Mouse (Mus musculus): ENCODE results near the gene Ccdc3. TPM values are rescaled to one million over a fixed set of nuclear protein-coding genes. Genes with fewer than 3 reads are reported as not detected.
"Not testable (repeated sequence)": the region's sequence is repeated elsewhere in the genome, so short reads cannot be mapped to it uniquely, and the experiment has no call there.

Ccdc3 gene
- polyA plus RNA-seq (2012; fragmentation: generic; extraction: Trizol), result 0.19 TPM
- long read RNA-seq, experiment 1, partial matches to known transcripts, result 0 of 1 reads
- long read RNA-seq, experiment 1, other reads (novel, unspliced or antisense), result 0 of 1 reads
- long read RNA-seq, experiment 2, transcript Ccdc3-201 (3 exons, 2,670 nt), result major isoform, 8 of 10 reads
- long read RNA-seq, experiment 2, partial matches to known transcripts, result 0 of 10 reads
- long read RNA-seq, experiment 2, other reads (novel, unspliced or antisense), result 2 of 10 reads

DNA sequence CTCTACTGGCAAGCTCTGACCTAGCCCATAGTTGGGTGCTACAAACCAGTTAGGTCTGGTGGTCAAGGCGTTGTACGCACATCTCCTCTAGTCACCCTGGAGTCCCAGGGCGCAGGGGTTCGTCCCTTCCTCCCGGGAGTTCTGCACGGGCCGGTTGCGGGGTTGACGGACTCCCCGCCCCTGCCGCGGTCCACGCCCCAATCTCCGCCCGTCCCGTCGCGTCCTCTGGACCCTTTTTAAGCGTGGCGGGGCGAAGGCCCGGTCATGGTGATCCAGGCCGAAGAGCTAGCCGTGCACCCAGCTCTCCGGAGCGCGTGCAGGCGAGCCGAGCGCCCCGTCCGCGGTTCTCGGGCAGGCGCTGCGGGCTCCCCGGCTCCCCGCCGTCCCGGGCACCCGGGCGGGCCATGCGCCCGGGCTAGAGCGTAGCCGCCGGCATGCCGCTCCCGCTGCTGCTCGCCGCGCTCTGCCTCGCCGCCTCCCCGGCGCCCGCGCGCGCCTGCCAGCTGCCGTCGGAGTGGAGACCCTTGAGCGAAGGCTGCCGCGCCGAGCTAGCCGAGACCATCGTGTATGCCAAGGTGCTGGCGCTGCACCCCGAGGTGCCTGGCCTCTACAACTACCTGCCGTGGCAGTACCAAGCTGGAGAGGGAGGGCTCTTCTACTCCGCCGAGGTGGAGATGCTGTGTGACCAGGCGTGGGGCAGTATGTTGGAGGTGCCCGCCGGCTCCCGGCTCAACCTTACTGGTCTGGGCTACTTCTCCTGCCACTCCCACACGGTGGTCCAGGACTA, at the start of gene Ccdc3:
TSS of gene Ccdc3 (plus strand) at position 277 of the 787 bp plus-strand sequence.
- TF ChIP-seq CEBPB (IDR thresholded peaks at IDR 0.05; ENCODE audit: low read depth) (no peak), MYOG (IDR thresholded peaks at IDR 0.05; ENCODE audit: control insufficient read depth, extremely low read depth, insufficient read length) (no peak), MYOD1 (IDR thresholded peaks at IDR 0.05; ENCODE audit: control insufficient read depth, insufficient read length, low read depth) (no peak), MAX (IDR thresholded peaks at IDR 0.05) (no peak), FOSL1 (IDR thresholded peaks at IDR 0.05; ENCODE audit: insufficient read depth, low read length, poor library complexity, severe bottlenecking) (no peak), CTCF (IDR thresholded peaks at IDR 0.05; ENCODE audit: control insufficient read depth, insufficient read depth, insufficient read length) (no peak), USF1 (IDR thresholded peaks at IDR 0.05; ENCODE audit: low read depth) (no peak)
- Histone ChIP-seq H3K79me3 (ENCODE audit: low read depth) (no peaks in the 10 kb centered on the region), H3K79me2 (ENCODE audit: control insufficient read depth, insufficient read depth) (no peaks in the 10 kb centered on the region), H3K36me3 (ENCODE audit: control insufficient read depth, insufficient read depth) (no peaks in the 10 kb centered on the region), H3ac (ENCODE audit: control insufficient read depth, insufficient read length, low read depth) (peak within 1 kb of the TSS; percentile 8), H3K4me3 (ENCODE audit: insufficient read depth, poor library complexity, severe bottlenecking) (peak within 1 kb of the TSS; percentile 19), H3K27me3 (ENCODE audit: control insufficient read depth, insufficient read depth, insufficient read length) (peaks cover 24% of the 10 kb centered on the region)

DNA sequence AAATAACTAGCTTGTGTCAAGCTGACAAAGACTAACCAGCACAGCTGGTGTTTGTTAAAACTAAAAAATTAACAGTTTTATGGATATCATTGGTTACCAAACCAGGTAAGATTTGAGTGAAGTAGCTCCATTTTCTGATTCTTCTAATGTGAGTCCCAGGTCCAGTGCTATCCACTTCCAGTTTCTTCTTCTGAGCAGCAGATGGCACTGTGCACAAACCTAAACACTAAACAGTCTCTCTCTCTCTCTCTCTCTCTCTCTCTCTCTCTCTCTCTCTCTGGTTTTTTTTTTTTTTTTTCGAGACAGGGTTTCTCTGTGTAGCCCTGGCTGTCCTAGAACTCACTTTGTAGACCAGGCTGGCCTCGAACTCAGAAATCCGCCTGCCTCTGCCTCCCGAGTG, 47.2 kb upstream of the Ccdc3 start:
- H3K27me3 ChIP-seq (ENCODE audit: control insufficient read depth, insufficient read depth, insufficient read length); H3K4me3 ChIP-seq (ENCODE audit: insufficient read depth, poor library complexity, severe bottlenecking); H3K36me3 ChIP-seq (ENCODE audit: control insufficient read depth, insufficient read depth); H3K79me3 ChIP-seq (ENCODE audit: low read depth); H3ac ChIP-seq (ENCODE audit: control insufficient read depth, insufficient read length, low read depth); H3K79me2 ChIP-seq (ENCODE audit: control insufficient read depth, insufficient read depth): not testable (repeated sequence)

DNA sequence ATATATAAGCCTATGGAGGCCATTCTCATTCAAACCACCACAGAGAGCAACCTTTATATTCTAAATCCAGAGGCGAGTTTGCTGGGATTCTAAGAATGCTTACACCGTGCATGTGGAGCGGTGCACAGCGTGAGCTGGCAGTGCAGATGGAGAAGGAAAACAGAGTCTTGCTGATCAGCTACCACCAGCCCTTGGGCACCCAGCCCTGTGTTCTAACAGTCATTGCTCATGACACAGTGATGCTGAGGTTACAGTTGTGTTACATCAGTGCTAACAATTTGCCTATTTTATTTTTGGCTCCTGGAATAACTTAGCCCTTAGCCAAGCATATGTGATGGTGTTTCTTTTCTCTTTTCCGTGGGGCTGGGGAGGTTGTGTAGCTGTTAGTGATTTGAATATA, 42.7 kb upstream of the Ccdc3 start:
- H3K79me2 ChIP-seq (ENCODE audit: control insufficient read depth, insufficient read depth), result no peaks in the 10 kb centered on the region
- no peak overlapping the region for H3K4me3 ChIP-seq (ENCODE audit: insufficient read depth, poor library complexity, severe bottlenecking)
- no peaks in the 10 kb centered on the region for H3K36me3 ChIP-seq (ENCODE audit: control insufficient read depth, insufficient read depth)
- H3ac ChIP-seq (ENCODE audit: control insufficient read depth, insufficient read length, low read depth), result no peak overlapping the region
- no peaks in the 10 kb centered on the region for H3K79me3 ChIP-seq (ENCODE audit: low read depth)
- no peak for TF ChIP-seq CEBPB (IDR thresholded peaks at IDR 0.05; ENCODE audit: low read depth)
- no peak for TF ChIP-seq MAX (IDR thresholded peaks at IDR 0.05)
- no peak for TF ChIP-seq CTCF (IDR thresholded peaks at IDR 0.05; ENCODE audit: control insufficient read depth, insufficient read depth, insufficient read length)
- TF ChIP-seq MYOG (IDR thresholded peaks at IDR 0.05; ENCODE audit: control insufficient read depth, extremely low read depth, insufficient read length), result no peak
- TF ChIP-seq FOSL1 (IDR thresholded peaks at IDR 0.05; ENCODE audit: insufficient read depth, low read length, poor library complexity, severe bottlenecking), result no peak
- TF ChIP-seq MYOD1 (IDR thresholded peaks at IDR 0.05; ENCODE audit: control insufficient read depth, insufficient read length, low read depth), result no peak
- TF ChIP-seq USF1 (IDR thresholded peaks at IDR 0.05; ENCODE audit: low read depth), result no peak
- no peaks in the 10 kb centered on the region for H3K27me3 ChIP-seq (ENCODE audit: control insufficient read depth, insufficient read depth, insufficient read length)

DNA sequence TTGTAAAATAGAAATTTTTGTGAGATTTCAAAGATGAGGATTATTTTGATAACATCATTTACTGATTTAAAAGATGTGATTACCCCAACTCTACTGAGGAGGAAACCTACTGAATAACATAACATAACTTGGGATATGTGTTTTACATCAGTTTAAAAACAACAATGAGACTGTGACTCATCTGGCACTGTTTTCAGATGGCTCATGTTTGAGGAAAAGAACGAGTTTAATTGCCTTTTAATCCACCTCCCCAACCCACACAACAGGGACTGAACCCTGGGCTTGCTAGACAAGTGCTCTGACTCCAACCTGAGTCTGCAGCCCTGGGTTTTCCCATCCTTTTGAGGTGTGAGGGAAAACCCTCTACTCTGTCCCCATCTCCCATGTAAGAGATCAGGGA, 42.3 kb upstream of the Ccdc3 start:
- H3K79me2 ChIP-seq (ENCODE audit: control insufficient read depth, insufficient read depth), result no peaks in the 10 kb centered on the region
- no peaks in the 10 kb centered on the region for H3K36me3 ChIP-seq (ENCODE audit: control insufficient read depth, insufficient read depth)
- H3K79me3 ChIP-seq (ENCODE audit: low read depth), result no peaks in the 10 kb centered on the region
- H3K27me3 ChIP-seq (ENCODE audit: control insufficient read depth, insufficient read depth, insufficient read length), result no peaks in the 10 kb centered on the region
- no peak overlapping the region for H3ac ChIP-seq (ENCODE audit: control insufficient read depth, insufficient read length, low read depth)
- no peak overlapping the region for H3K4me3 ChIP-seq (ENCODE audit: insufficient read depth, poor library complexity, severe bottlenecking)
- TF ChIP-seq MYOD1 (IDR thresholded peaks at IDR 0.05; ENCODE audit: control insufficient read depth, insufficient read length, low read depth), result no peak
- TF ChIP-seq MAX (IDR thresholded peaks at IDR 0.05), result no peak
- TF ChIP-seq CTCF (IDR thresholded peaks at IDR 0.05; ENCODE audit: control insufficient read depth, insufficient read depth, insufficient read length), result no peak
- TF ChIP-seq CEBPB (IDR thresholded peaks at IDR 0.05; ENCODE audit: low read depth), result no peak
- no peak for TF ChIP-seq MYOG (IDR thresholded peaks at IDR 0.05; ENCODE audit: control insufficient read depth, extremely low read depth, insufficient read length)
- no peak for TF ChIP-seq USF1 (IDR thresholded peaks at IDR 0.05; ENCODE audit: low read depth)
- TF ChIP-seq FOSL1 (IDR thresholded peaks at IDR 0.05; ENCODE audit: insufficient read depth, low read length, poor library complexity, severe bottlenecking), result no peak

DNA sequence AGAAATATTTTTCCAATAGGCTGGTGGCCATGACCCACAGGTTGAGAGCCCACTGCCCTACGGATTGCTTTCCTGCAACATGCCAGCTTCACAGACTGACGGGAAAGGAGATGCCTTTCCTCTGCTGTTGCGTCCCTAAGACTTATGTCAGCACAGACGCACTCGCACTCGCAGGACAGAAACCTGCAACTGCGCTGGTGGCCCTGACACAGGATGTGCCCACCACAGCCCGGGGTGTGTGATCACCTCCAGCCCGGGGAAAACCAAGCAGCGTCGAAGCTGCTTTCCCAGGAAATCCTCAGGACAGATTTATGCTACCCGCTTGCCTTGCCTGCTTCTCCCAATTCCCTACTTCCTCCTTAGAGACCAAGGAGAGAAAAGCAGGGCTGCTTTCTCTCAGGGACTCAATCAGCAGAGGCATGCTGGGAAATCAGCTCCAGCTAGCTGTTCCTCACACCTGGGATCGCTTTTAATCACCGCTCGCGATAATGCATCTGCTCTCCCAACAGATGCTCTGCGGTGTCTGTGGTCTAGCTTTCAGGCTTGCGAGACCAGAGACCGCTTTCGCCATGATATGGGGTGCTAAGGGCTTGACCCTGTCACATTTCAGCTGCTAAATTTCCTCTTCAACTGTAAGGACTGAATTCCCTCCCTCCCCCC, 39.7 kb upstream of the Ccdc3 start:
- no peaks in the 10 kb centered on the region for H3K36me3 ChIP-seq (ENCODE audit: control insufficient read depth, insufficient read depth)
- H3K27me3 ChIP-seq (ENCODE audit: control insufficient read depth, insufficient read depth, insufficient read length), result no peaks in the 10 kb centered on the region
- no peak overlapping the region for H3ac ChIP-seq (ENCODE audit: control insufficient read depth, insufficient read length, low read depth)
- H3K79me2 ChIP-seq (ENCODE audit: control insufficient read depth, insufficient read depth), result no peaks in the 10 kb centered on the region
- no peaks in the 10 kb centered on the region for H3K79me3 ChIP-seq (ENCODE audit: low read depth)
- TF ChIP-seq FOSL1 (IDR thresholded peaks at IDR 0.05; ENCODE audit: insufficient read depth, low read length, poor library complexity, severe bottlenecking), result no peak
- no peak for TF ChIP-seq USF1 (IDR thresholded peaks at IDR 0.05; ENCODE audit: low read depth)
- no peak for TF ChIP-seq MYOD1 (IDR thresholded peaks at IDR 0.05; ENCODE audit: control insufficient read depth, insufficient read length, low read depth)
- no peak overlapping the region for H3K4me3 ChIP-seq (ENCODE audit: insufficient read depth, poor library complexity, severe bottlenecking)
